Mouse (Mus musculus) frontal cortex, adult 2 months (tissue): Measurements from ENCODE around the gene Tcf19. TPM values are rescaled to one million over a fixed set of nuclear protein-coding genes. Genes with fewer than 3 reads are reported as not detected.

Source experiments
- DNase-seq, 2 experiments: peaks; one replicate each; pipeline ENCODE4 v3.0.0; 2022; ENCODE audit warnings: low spot score in 1 of 2; ENCODE audit errors: extremely low spot score in 1 of 2
- polyA plus RNA-seq: library from polyadenylated mRNA; depleted of rRNA; stranded (reverse); fragments of >200 nt; gene quantifications from 2 replicates; pipeline ENCODE4 v1.2.3, GENCODE M21; 2012; rRNA removed

The Tcf19 gene
- 7.2 and 7.7 TPM in 2 replicates for polyA plus RNA-seq

DNA sequence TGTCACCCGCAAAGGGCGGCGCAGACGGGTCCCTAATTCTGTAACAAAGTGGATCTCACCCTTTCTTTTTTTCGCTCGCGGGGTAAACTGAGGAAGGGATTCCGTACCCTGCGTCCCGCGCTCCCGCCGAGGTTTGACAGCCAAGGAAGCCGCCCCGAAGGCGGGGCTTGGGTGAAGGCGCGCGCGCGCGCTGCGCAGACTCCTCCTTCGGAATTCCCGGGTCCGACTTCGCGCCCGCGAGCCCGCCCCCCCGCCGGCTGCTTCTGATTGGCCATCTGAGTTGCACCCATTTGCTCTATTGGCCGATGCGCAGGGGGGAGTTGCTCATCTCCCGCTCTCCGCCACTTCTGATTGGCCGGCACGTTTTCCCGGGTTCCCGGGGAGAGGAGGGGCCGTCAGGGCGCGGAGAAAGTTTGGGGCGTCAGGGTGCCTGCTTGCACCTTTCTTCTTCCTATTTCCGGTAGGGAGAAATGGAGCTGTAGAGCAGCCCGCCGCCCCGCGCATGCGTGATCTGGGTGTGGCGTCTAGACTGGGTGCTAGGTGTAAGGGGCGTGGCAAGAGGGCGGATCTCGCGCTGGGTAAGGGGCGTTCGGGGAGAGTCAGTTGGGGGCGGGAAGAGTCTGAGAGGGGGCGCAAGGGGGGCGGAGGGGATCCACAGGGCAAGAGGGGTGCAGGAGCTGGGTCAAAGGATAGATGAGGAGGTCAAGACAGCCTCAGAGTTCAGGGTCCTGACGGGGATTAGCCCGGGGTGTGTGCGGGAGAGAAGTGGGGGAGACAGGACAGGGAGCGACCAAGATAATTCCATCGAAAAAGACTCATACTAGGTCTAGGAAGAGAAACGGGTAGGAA lies at the start of gene Tcf19, which contains the start of gene Cchcr1:
Gene Tcf19, minus strand, starts transcription at position 173 of the 849 bp plus-strand sequence.
Gene Cchcr1, plus strand, starts transcription at position 449 of the 849 bp plus-strand sequence.
- DNase-seq = peak; percentile 93 to 96

DNA sequence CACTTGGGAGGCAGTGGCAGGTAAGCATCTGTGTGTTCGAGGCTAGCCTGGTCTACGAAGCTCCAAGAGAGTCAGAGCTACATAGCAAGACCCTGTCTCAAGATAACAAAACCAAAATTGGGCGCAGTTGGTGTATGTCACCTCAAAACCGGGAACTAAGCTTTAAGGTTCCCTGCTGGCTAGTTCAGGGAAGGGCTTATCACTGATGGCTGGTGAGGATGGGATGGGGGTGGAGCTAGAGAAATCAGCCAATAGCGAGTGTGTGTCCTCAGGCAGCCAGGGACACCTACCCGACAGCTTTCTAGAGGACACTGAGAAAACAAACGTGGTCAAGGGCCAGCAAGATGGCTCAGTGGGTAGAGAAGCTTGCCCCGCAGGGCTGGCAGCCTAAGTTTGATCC lies 41.6 kb upstream of the Tcf19 start:
- DNase-seq = no peak

DNA sequence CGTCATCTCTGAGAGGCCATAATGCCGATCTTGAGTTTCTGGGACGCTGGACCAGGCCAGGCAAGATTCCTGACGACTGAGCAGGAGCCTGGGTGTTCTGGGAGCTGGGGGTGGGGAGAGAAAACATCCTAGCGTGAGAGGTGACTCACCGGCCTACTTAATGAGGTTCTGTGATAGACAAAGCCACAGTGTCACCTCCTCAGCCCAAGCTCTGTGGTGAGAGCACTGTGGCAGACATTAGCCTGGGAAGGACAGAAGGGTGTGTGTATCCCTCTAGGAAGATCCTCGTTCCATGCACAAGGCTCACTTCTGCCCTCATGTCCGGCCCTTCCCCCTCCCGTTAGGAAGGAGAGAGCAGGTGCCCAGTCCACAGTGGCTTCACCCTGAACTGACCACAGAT lies 40.7 kb upstream of the Tcf19 start:
- no peak for DNase-seq

DNA sequence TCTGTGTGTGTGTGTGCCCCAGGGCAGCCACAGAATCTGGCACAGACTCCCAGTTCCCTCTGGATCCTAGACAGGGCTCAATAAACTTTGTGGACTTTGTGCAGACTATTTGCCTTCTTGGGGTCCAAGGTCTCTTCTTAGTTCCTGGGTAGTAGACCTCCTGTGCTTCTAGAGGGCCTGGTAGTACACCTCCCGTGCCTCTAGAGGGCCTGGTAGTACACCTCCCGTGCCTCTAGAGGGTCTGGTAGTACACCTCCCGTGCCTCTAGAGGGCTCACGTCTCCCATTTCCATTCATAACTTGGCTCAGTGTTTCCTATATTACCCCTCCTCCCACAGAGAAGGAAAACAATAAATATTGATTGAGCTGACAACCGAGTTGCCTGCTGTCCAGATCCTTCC lies 40.2 kb upstream of the Tcf19 start:
- DNase-seq = peak in 1 of 2 experiments; percentile 64

DNA sequence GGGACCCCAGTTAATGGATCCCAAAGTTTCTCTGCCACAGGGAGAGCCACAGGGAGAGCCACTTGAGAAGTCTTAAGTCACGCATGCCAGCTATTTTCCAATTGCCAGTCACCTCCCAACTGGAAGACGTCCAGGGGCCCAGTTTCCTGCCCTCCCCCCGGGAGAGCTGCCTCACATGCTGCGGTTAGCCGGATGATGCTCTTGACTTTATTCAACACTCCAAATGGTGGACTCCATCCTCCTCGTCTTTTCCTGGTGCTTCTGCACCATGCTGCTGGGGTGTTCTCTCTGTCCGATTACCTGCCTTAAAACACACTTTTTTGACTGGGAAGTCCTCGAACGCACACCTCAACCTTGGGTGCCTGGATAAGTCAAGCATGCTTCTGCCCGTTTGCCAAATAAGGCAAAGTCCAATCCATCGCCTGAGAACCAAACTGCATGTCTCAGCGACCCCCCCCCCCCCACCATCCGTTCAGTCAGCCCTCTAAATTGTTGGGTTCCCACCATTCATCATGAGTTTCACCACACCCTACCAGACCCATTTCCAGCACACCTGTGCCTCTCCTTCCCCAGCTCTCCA lies 39.7 kb upstream of the Tcf19 start:
- no peak for DNase-seq

DNA sequence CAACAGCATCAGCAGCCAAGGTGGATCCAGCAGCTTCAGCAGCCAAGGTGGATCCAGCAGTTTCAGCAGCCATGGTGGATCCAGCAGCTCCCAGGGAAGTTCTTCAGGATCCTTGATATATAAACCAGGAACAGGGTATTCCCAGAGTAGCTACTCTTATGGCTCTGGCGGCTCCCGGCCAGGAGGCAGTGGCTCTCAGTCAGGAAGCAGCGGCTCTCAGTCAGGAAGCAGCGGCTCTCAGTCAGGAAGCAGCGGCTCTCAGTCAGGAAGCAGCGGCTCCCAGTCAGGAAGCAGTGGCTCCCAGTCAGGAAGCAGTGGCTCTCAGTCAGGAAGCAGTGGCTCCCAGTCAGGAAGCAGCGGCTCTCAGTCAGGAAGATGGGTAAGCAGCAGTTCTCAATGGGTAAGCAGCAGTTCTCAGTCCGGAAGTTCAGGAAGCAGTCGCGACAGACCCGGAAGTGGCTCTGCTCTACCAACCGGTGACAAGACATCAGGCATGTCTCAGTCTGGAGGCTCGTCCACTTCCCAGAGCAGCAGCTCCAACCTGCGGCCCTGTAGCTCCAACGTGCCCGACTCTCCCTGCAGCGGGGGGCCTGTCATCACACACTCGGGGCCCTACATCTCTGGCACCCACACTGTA lies 38.3 kb upstream of the Tcf19 start:
- no peak for DNase-seq

DNA sequence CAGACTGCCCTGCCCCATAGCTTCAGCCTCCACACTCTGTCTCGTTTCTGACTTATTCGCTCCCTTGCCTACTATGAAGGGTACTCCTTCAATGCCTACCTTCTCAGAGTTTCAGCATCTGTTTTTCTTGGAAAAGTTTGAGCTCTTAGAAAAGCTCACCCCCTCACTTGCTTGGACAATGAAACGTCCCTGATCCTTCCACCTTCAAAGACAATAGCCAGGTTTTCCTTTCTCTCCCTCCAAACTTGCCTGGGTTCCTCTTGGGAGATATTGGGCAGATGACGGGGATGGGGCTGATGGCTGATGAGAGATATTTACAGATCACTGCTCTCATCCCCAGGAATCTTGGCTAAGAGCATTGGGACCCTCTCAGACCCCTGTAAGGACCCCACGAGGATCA lies 37.7 kb upstream of the Tcf19 start:
- no peak for DNase-seq

DNA sequence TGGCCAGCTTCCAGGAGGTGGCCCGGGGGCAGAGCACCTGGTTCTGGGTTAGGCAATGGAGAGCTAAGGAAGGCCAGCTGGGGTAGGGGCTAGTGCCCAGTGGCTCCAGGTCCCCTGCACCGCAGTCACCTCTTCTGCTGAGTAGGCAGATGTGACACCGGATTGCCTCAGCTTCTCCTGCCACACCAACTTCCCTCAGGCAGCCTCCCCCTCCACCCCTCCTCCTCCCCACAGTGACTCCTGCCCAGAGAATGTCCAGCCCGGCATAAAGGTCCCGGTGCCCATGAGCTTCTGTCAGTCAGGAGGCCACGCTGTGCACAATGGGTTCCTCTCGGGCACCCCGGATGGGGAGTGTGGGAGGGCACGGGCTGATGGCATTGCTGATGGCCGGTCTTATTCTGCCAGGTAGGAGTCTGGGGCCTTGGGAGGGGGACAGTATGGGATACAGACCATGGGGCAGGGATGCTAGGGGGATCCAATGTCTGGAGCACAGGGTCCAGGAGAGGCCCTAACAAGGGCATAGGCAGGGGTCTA lies 35.3 kb upstream of the Tcf19 start, which contains the start of gene Cdsn:
Gene Cdsn, plus strand, starts transcription at position 248 of the 534 bp plus-strand sequence.
- DNase-seq = no peak

DNA sequence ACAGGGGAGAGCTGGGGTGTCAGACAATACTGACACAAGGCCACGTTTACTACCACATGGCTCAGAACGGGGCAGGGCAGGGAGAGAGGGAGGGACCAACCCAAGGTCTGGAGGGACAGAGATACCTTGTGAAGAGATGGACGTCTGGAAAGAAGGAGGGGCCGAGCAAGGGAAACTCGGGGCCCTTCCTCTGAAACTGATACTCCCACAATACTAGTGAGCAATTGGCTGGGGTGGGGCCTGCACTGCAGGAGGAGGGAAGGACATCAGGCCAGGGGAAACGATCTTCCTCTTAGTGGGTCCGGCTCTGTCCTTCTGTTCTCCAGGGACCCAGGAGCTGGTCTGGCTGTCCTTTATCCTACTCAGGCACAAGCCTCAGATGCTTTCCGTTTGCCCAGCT lies 34.2 kb upstream of the Tcf19 start:
- no peak for DNase-seq

DNA sequence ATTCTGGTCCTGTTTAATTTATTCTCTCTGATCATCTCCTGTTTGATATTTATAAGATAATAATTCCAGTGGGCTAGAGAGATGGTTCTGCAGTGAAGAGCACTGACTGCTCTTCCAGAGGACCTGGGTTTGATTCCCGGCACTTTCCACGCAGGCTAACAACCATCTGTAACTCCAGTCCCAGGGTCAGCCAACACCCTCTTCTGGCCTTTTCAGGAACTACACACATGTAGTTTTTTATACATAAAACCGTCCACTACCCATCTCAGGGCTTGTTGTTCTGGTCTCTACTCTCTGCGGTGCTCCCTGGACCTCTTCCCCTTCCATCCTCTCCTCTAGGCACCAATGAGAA lies 33.5 kb upstream of the Tcf19 start:
- no peak for DNase-seq

DNA sequence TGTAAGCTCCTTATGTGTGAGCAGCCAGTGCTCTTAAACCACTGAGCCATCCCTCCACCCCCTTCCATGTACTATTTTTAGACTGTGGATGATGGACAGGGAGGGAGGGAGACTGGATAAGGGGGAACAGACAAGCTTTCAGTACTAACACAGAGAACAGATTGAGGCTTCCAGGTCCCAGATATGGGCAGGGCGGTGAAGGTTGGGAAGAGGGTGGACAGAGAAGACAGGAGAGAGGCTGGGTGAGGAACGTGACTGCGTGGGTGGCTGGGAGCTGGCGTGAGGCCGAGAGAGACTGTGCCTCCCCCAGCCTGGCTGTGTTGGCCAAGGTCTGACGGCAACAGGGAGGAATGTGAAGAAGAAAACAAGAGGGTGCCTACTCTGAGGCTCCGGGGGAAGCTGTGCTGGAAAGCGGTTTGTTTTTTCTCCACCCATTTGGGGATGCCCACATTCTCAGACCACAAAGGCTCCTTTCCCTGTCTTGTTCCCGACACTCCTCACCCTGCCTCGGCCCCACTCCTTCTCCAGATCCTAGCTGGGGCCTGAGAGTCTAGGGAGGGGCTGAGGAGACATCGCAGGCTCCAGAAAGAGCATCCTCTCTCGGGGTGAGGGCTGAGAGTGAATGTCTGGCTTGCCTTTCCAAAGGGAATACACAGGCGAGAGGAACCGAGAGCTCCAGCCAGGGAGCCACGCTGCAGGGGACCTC lies 33.0 kb upstream of the Tcf19 start:
- DNase-seq = peak; percentile 82 to 85

DNA sequence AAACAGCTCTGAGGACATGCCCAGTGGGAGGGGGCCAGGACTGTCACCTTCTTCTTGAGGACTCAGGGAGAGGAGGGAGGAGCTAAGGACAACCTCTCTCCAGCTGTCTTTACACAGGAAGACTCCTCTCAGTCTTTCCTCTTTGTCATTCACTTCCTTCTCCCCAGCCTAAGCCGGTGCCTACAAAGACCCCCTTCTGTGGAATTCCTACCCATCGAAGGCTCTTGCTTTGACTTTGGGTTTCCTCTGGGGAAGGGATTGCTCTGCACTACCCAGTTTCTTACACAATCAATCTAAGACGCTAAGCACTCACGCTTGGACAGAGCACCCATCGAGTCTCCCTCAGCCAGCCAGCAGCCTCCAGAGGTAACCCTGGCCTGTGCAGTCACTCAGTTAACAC lies 32.0 kb upstream of the Tcf19 start:
- no peak for DNase-seq

DNA sequence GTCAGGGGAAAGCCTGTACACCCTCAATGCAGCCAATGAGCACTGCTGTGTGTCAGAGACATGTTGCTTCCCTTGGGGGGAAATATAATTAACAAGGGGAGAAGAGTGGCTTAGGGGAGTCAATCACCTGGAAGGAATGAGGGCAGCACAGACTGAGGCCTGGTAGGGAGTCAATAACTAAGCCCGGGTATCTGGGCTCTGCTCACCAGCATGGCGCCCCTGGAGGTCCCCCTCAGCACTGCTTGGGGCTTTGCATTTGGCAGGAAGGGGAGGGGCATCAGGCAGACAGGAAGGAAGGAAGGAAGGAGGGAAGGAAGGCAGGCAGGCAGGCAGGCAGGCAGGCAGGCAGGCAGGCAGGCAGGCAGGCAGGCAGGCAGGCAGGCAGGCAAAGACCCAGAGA lies 30.8 kb upstream of the Tcf19 start:
- no peak for DNase-seq

DNA sequence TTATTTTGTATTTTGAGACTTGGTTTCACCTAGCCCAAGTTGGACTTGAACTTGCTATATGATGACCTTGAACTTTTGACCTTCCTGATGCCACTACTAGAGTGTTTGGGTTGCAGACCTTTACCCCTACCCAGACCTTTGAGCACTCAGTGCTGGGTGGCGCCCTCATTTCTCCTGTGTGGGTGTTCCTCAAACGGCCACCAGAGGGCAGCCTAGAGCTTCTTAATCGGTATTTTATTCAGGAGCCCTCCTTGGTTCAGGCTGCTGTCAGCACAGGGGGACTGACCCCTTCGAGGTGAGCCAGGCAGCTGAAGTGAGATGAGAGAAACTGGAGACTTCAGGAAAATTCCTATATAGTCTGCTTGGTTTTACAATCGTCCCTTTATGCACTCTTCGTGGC lies 28.1 kb upstream of the Tcf19 start:
- DNase-seq = peak in 1 of 2 experiments; percentile 78

DNA sequence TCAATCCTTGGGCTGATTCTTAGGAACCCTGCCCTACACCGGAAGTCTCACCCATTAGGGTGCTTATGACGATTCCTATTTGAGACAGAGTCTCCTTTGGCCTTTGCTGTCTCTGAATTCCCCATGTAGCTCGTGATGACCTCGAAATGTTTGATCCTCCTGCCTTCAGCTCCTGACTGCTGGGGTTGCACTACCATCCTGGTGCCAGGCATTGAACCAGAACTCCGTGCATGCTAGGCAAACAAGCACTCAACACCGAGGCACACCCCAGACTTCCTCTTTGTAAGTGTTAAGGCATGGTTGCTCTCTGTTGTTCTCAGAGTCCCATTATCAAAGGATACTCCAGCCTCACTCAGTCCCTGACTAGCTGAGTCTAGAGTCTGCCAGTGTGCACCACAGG lies 27.4 kb upstream of the Tcf19 start:
- DNase-seq = no peak

DNA sequence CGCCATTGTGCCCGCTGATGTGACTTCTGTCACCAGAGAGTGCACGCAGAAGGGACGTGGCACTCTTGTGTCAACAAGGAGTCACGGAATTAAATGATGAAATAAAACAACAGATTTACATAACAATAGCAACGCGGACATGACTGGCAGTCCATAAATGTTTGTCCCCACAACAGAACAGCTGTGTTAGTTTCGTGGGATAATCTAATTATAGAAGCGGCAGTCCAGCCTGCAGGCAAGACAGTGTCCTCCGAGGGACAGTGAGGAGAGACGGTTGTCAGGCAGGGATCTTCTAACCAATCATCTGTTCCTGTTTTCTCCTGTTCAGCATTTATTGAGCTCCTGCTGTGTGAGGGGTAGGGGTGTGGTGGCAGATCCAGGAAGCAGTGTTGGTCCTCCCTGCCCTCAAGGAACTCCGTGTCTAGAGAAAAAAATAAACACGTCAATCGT lies 26.8 kb upstream of the Tcf19 start:
- DNase-seq = no peak

DNA sequence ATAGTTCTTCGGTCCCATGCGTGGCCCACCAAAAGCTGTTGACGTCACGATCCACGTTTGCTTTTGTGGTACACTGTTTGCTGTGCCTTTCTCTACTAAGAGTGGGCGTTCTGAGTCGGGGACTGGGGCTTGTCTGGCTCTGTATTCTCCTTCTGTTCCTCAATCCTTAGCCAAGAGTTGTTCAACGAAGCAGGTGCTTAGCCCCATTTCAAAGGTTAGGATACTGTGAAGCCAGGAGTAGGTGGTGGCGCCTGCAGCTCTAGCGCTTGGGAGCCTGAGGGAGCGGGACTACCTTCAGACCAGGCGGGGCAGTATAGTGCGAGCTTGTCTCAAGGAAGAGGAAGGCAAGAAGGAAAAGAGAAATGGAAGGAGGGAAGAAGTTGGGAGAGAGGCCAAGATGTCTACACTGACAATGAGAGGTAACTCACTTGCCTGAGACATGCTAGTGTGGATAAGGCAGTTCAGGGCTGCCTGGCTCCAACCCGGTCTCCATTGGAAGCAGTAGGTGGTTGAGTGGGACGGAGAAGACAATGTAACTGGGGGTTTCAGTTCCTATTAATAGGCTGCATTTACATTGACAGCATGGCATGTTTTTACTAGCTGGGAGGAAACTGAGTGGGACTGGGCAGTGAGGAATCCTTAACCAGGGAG lies 26.3 kb upstream of the Tcf19 start:
- DNase-seq = no peak

DNA sequence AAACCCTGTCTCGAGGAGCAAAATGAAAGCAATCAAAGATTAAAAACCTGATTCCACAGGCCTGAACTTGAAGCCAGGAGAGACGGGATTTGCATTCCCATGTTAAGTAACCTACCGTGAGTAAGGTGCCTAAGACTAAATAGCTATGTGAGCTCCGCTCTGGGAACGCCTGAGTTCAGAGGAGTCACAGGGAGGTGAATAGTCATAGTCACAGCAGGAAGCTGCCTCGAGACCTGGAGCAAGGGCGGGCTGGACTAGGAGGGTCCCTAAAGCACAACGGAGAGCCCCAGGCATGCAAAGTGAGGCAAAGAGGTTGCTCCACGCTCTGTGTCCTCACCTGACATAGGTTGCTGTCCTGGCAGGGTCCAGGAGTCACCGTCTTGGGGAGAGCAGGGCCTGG lies 22.9 kb upstream of the Tcf19 start:
- DNase-seq = no peak

DNA sequence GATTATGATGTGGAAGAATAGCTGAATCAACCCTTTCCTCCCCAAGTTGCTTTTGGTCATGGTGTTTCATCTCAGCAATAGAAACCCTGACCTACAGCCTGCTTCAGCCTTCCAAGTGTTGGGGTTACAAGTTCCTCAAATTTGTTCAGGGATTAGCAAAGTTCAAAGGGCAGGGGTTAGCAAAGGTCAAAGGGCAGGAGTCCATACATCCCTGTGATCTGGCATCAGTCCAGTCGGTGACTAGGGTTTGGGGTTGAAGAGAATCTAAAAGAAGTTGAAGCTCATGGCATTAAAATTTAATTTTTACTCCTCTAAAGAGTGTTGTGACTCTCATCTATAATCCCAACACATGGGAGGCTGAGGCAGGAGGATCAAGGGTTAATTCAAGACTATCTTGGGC lies 21.9 kb upstream of the Tcf19 start:
- no peak for DNase-seq

DNA sequence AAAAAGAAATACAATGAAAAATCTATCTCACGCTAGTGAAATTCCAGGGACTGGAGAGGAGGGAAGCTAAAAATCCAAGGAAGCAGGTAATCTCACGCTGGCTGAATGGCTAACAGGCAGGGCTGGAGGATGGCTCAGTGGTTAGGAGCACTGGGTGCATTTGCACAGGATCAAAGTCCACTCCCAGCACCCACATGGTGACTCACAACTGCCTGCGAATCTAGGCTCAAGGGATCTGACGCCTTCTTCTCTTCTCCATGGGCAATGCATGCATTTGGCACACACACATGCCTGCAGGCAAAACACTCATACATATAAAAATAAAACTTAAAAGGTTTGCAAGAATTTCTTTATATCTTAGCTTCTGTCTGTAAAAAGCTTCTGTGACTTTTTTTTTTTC lies 20.8 kb upstream of the Tcf19 start:
- peak; percentile 49 to 61 for DNase-seq
